Mouse (Mus musculus): ENCODE measurements around the gene Mark1.

The Mark1 gene

DNA sequence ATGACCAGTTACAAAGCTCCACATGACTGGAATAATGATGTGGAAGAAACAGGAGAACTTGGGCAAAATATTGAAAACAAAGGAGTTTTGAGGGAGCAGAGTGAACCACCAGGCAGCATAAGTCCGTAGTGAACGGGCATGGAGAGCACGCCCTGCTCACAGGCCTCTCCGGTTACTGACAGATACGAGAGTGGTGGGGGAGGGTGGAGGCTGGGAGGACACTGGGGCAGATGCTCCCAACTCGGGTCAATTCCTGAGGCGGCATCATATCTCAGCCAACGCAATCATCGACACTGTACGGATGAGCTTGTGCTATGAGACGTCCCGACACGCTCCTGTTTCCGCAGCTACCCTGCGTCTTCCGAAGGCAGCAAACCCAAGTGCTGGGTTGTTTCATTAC is 102.0 kb downstream of the Mark1 start:
- no peak for DNase-seq (ENCODE audit: low read depth in 2 of 2, low spot score in 2 of 2)

DNA sequence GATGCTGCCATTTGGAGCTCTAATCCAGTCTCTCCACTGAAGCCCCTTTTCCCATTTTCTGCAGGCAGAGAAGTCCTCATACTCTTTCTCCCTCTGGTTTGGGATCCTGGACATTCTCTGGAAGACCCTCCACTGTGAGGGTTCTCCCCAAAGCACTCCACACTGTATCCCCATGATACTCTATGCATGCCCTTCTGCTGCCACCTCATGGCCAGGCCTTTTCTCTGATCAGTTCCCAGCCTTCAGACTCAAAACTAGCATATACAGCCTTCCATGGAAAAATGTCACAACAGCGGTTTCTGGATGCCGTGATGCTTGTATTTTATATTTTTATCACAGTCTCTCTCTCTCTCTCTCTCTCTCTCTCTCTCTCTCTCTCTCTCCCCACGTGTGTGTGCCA is 107.4 kb downstream of the Mark1 start:
- no peak for DNase-seq (ENCODE audit: low read depth in 2 of 2, low spot score in 2 of 2)

- DNase-seq (ENCODE audit: low read depth in 2 of 2, low spot score in 2 of 2): no peak
Measured at GRCm38 (mm10) chr1:184889454-184889853, 109.9 kb downstream of the Mark1 start.

DNA sequence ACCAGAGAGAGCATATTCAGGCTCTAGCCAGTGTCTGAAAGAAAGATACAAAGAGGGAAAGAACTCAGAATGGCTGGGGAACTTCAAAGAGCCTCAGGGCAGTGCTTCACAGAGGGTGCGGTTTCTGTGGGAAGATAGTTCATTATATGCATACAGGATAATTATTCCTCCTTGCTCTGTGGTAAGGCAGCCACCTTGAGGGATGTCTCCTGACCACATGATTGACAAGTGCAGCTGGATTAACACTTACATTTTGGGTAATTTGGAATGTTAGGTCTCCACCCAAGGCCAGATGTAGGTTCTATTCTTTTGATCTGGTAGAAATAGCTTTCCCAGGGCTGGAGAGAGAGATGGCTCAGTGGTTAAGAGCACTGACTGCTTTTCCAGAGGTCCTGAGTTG is 113.2 kb downstream of the Mark1 start:
- no peak for DNase-seq (ENCODE audit: low read depth in 2 of 2, low spot score in 2 of 2)

GRCm38 (mm10) chr1:184882281-184883268 is 116.8 kb downstream of the Mark1 start, which contains the start of gene C130074G19Rik:
Gene C130074G19Rik (minus strand): TSS chr1:184883218.
- DNase-seq (ENCODE audit: low read depth in 2 of 2, low spot score in 2 of 2): no peak

- DNase-seq (ENCODE audit: low read depth in 2 of 2, low spot score in 2 of 2): no peak
Measured at GRCm38 (mm10) chr1:184881861-184882260, 117.5 kb downstream of the Mark1 start.

- no peak for DNase-seq (ENCODE audit: low read depth in 2 of 2, low spot score in 2 of 2)
Measured at GRCm38 (mm10) chr1:184881211-184881610, 118.2 kb downstream of the Mark1 start.

GRCm38 (mm10) chr1:184878860-184879259 is 120.5 kb downstream of the Mark1 start:
- DNase-seq (ENCODE audit: low read depth in 2 of 2, low spot score in 2 of 2): no peak

DNA sequence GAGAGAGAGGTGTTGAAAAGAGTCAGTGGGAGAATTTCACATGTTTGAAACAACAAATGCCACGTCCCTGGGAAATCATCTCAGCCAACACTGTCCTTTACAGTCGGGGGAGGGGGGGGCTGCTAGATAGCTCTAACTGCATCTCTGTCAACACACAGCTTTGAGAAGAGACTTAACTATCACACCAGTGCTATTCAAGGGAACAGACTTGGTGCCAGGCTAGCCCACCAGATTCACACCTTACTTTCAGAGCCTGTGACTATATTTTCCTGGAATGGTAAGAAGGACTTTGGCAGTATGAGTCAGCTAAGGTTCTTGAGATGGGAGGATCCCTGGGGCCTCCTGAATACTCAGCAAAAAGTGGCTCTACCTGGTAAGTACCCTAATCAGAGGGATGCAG is 122.1 kb downstream of the Mark1 start:
- no peak for DNase-seq (ENCODE audit: low read depth in 2 of 2, low spot score in 2 of 2)

DNA sequence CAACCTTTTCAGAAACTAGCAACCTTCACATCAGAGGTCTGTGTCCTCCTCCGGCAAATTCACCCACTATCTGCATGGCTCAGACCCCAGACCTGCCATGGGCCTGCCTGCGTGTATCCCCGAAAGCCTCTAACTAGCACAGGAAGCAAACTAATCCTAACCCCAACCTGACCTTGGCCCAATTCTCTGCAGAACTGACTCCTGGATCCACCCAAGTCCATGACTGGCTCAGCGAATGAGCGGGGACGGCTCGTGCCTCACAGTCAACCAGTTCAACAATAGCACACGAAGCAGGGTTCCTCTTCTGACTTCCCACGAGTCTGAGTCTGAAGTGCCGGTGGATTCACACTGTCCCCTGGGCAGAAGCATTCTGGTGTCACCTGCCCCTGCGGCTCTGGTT is 125.5 kb downstream of the Mark1 start:
- DNase-seq (ENCODE audit: low read depth in 2 of 2, low spot score in 2 of 2): no peak

GRCm38 (mm10) chr1:184872069-184872819 is 127.1 kb downstream of the Mark1 start:
- DNase-seq (ENCODE audit: low read depth in 2 of 2, low spot score in 2 of 2): no peak

- no peak for DNase-seq (ENCODE audit: low read depth in 2 of 2, low spot score in 2 of 2)
Measured at GRCm38 (mm10) chr1:184871506-184871905, 127.9 kb downstream of the Mark1 start.

GRCm38 (mm10) chr1:184870646-184871385 is 128.6 kb downstream of the Mark1 start:
- DNase-seq (ENCODE audit: low read depth in 2 of 2, low spot score in 2 of 2): no peak

- no peak for DNase-seq (ENCODE audit: low read depth in 2 of 2, low spot score in 2 of 2)
Measured at GRCm38 (mm10) chr1:184869939-184870565, 129.3 kb downstream of the Mark1 start.

DNA sequence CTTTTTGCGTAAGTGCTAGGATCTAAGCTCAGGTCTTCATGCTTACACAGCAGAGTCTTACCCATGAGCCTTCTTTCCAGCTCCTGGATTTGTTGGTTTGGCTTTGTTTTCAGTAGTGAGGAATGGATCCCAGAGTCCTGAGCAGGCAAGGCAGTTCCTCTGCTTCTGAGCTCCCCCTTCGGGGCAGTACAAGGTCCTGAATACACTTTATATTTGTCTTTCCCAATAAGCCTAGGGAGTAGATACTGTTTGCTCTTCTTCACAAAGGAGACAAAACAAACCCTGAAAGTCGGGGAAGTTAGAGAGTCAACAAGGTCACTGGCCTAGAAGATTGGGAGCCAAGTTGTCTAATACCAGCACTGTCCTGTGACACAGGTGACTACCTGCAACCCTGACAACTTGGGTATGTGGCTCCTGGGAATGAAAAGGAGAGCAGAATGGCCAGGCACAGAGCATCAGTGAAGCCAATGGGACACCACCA is 131.7 kb downstream of the Mark1 start:
- DNase-seq (ENCODE audit: low read depth in 2 of 2, low spot score in 2 of 2): no peak

DNA sequence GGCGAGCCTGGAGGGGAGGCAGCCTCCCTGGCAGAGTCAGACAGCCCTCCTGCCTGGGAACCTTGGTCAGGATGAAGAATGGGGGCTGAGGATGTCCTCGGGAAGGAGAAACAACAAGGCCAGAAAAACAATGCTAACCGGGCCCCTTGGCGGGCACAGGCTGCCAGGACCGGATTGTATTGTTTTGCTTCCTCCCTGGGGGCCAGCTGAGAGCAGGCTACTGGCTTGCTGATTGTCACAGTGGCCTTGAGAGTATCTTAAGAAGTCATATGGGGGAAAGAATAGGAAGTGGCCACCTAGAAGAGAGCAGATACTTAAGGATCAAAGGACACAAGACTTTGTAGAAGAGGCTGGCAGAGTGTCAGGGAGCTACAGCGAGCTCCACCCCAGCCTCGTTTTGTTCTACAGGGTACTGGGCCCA is 135.0 kb downstream of the Mark1 start:
- DNase-seq (ENCODE audit: low read depth in 2 of 2, low spot score in 2 of 2): no peak

DNA sequence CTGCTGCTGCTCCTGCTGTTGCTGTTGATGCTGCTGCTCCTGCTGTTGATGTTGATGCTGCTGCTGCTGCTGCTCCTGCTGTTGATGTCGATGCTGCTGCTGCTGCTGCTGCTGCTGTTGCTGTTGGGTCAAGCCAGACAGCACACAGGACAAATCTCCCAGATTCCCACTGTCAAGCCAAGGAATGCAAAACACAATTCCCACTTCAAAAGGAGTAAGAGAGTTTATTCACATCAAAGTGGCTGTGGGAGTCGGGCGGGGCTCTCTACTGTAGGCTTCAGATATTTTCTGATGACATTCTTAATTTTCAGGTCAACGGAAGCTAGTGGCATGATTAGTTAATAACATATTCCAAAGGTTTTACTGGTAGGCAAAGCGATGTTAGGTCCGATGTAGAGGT is 136.7 kb downstream of the Mark1 start:
- no peak for DNase-seq (ENCODE audit: low read depth in 2 of 2, low spot score in 2 of 2)

DNA sequence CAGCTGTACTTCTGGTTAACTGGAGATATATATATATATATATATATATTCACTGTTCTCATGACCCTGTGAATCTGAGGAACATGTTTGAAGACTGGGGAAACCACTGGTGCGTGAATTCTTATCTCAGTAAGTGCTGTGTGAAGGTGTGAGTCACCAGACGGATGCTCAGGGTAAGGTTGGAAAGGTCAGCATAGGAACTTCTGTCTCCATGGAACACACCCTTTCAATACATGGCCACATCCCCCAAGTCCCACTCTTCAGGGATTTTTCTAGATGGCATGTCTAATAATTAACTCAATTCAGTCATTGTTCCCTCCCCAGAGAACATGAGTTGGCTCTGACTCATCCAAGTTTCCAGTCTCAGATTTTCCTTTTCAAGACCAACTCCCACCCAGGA is 137.8 kb downstream of the Mark1 start:
- no peak for DNase-seq (ENCODE audit: low read depth in 2 of 2, low spot score in 2 of 2)

GRCm38 (mm10) chr1:184860276-184860675 is 139.1 kb downstream of the Mark1 start:
- DNase-seq (ENCODE audit: low read depth in 2 of 2, low spot score in 2 of 2): no peak

GRCm38 (mm10) chr1:184858253-184858652 is 141.1 kb downstream of the Mark1 start:
- no peak for DNase-seq (ENCODE audit: low read depth in 2 of 2, low spot score in 2 of 2)

- DNase-seq (ENCODE audit: low read depth in 2 of 2, low spot score in 2 of 2): no peak
Measured at GRCm38 (mm10) chr1:184857216-184857615, 142.2 kb downstream of the Mark1 start.

Measured in CD8-positive naive resting alpha-beta T cell, adult 2 months (primary cell).